Mouse (Mus musculus) thymus, postnatal 25 days (tissue): ENCODE results near the gene 4933409G03Rik.
A peak's percentile ranks its signal among the peaks of the same experiment; 100 is the strongest.
"Not testable (repeated sequence)": the region's sequence is repeated elsewhere in the genome, so short reads cannot be mapped to it uniquely, and the experiment has no call there.

Source experiments
- DNase-seq: peaks from one replicate; pipeline ENCODE4 v3.0.0; 2022

Gene 4933409G03Rik

GRCm38 (mm10) chr2:68582113-68582512 lies at the start of gene 4933409G03Rik:
TSS of gene 4933409G03Rik (plus strand) at chr2:68582413.
- DNase-seq: no peak

- DNase-seq: no peak
These were observed 38.0 kb upstream of the 4933409G03Rik start for GRCm38 (mm10) chr2:68544190-68544589.

GRCm38 (mm10) chr2:68560821-68561220 lies 21.4 kb upstream of the 4933409G03Rik start:
- DNase-seq: no peak

GRCm38 (mm10) chr2:68563331-68563730 lies 18.9 kb upstream of the 4933409G03Rik start:
- peak; percentile 34 for DNase-seq

- DNase-seq: no peak
These were observed 13.9 kb upstream of the 4933409G03Rik start for GRCm38 (mm10) chr2:68568361-68568760.

GRCm38 (mm10) chr2:68572340-68572739 lies 9.9 kb upstream of the 4933409G03Rik start:
- peak; percentile 63 for DNase-seq

- no peak for DNase-seq
These were observed 10.6 kb downstream of the 4933409G03Rik start for GRCm38 (mm10) chr2:68592765-68593164.

- not testable (repeated sequence) for DNase-seq
These were observed 74.0 kb downstream of the 4933409G03Rik start, which contains the start of gene 4932414N04Rik for GRCm38 (mm10) chr2:68656186-68656585. TSS of gene 4932414N04Rik (plus strand) at chr2:68656486.
